Mouse (Mus musculus): ENCODE measurements around the gene Gm11563. TPM values are rescaled to one million over a fixed set of nuclear protein-coding genes. Genes with fewer than 3 reads are reported as not detected.
"Not testable (repeated sequence)": the region's sequence is repeated elsewhere in the genome, so short reads cannot be mapped to it uniquely, and the experiment has no call there.

Gene Gm11563
- not detected for total RNA-seq (2021)

DNA sequence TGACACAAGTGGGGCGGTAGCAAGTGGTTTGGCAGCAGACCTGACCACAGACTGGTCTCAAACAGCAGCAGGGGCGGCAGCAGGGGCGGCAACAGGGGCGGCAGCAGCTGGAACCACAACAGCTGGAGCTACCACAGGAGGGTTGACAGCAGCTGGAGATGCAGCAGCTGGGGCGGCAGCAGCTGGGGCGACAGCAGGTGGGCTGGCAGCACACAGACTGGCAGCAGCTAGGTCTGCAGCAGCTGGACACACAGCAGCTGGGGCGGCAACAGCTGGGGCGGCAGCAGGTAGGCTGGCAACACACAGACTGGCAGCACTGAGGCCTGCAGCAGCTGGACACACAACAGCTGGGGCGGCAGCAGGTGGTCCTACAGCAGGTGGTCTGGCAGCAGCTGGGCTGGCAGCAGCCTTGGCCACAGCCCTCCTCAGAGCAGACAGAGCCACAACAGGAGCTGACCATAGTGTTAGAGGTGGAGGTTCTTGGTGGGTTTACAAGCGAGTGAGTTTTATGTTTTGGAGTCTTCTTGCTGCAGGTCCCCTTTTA, at the start of gene Gm11563:
TSS of gene Gm11563 (minus strand) at position 494 of the 544 bp plus-strand sequence.
- DNase-seq (ENCODE audit: low spot score in 2 of 2); intact Hi-C loops (cut with DNase I): not testable (repeated sequence)

DNA sequence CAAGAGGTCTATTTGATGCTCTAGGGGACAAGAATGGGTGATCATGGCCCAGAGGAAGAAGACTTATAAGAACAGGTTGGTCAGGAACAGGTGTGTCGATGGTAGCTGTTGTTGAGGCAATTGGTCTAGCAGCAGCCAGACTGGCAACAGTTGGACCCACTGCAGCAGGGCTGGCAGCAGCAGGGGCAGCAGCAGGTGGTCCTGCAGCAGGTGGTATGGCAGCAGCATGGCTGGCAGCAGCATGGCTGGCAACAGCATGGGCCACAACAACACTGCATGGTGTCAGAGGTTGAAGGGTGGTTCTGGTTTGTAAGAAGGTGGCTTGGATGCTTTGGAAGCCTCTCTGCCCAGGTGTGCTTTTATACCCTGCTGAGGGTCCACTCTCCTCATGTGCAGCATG, 31.7 kb upstream of the Gm11563 start, which contains the start of gene Gm14190:
TSS of gene Gm14190 (minus strand) at position 278 of the 400 bp plus-strand sequence.
- intact Hi-C loops (cut with DNase I) = no loop called here
- DNase-seq (ENCODE audit: low spot score in 2 of 2) = peak in 1 of 2 experiments; percentile 4

DNA sequence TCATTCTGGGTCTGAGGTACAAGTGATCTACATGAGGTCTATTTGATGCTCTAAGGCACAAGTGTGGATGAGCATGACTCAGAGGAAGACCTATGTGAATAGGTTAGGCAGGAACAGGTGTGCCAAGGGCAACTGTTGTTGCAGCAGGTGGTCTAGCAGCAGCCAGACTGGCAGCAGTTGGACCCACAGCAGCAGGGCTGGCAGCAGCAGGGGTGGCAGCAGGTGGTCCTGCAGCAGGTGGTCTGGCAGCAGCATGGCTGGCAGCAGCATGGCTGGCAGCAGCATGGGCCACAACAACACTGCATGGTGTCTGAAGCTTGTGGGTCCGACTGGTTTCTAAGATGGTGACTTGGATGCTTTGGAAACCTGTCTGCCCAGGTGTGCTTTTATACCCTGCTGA, 26.5 kb upstream of the Gm11563 start:
- not testable (repeated sequence) for DNase-seq (ENCODE audit: low spot score in 2 of 2)
- intact Hi-C loops (cut with DNase I) = loop anchor here (1.0 kb wide), 1 partner anchor 39 kb away; no protein-coding TSS in a partner anchor

- DNase-seq (ENCODE audit: low spot score in 2 of 2) = no peak
- intact Hi-C loops (cut with DNase I) = no loop called here
These were observed 24.7 kb upstream of the Gm11563 start for GRCm38 (mm10) chr11:99683481-99683880.

- intact Hi-C loops (cut with DNase I) = no loop called here
- no peak for DNase-seq (ENCODE audit: low spot score in 2 of 2)
These were observed 7.1 kb upstream of the Gm11563 start, which contains the start of gene Krtap4-6 for GRCm38 (mm10) chr11:99665860-99666259. Krtap4-6 (minus strand) TSS chr11:99665960.

DNA sequence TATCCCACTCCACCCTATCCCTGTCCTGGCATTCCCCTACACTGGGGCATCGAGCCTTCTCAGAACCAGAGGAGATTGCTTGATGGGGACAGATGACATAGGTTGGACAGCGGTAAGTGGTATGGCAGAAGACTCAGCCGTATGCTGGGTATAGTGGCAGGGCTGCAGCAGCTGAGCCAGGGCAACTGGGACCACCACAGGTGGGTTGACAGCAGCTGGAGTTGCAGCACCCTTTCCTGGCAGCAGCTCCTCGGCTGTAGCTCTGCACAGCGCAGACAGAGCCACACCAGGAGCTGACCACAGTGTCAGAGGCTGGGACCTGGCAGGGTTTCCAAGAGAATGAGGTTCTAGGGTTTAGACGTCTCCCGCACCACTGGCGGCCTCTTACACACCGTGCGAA, 4.0 kb upstream of the Gm11563 start:
- intact Hi-C loops (cut with DNase I) = no loop called here
- DNase-seq (ENCODE audit: low spot score in 2 of 2) = no peak

- DNase-seq (ENCODE audit: low spot score in 2 of 2) = no peak
- intact Hi-C loops (cut with DNase I) = no loop called here
These were observed 496 bp upstream of the Gm11563 start for GRCm38 (mm10) chr11:99659256-99659655.

GRCm38 (mm10) chr11:99657051-99657450, 1.7 kb downstream of the Gm11563 start:
- DNase-seq (ENCODE audit: low spot score in 2 of 2) = no peak
- intact Hi-C loops (cut with DNase I) = no loop called here

DNA sequence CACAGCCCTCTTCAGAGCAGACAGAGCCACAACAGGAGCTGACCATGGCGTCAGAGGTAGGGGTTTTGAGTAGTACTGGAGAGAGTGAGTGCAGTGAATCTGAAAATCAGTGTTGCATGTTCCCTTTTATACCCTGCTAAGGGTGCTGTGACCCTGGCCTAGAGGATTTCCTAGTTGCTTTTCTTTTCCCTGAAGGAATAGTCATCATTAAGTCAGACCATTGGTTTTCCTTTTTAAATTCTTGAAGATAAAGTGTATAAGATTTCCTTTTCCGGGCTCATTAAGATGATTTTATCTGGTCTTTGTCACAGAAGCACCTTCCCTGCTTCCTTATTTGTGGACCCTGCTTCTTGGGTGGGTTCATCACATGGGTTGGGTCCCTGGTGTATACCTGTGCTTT, 8.6 kb downstream of the Gm11563 start, which contains the start of gene Gm11555:
TSS of gene Gm11555 (minus strand) at position 101 of the 400 bp plus-strand sequence.
- no peak for DNase-seq (ENCODE audit: low spot score in 2 of 2)
- intact Hi-C loops (cut with DNase I) = no loop called here

- intact Hi-C loops (cut with DNase I) = no loop called here
- DNase-seq (ENCODE audit: low spot score in 2 of 2) = peak; percentile 16 to 40
These were observed 12.3 kb downstream of the Gm11563 start for GRCm38 (mm10) chr11:99646444-99646843.

DNA sequence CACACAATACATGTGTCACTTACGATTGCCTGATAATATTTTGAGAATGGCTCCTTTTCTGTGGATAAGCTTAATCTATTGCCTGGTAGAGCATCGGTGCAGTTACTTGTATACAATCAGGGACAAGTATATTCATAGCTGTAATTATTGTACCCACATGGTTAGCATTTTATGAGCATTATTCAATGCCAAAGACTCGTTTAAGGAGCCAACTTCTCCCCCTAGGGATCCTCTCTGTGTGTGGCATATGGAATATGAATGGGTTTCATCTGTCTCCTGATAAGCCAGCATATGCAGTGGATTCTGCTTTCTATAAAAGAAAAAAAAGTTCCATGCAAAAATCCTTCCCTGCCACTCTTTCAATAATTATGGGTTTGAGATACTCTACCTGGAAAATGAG, 14.4 kb downstream of the Gm11563 start:
- intact Hi-C loops (cut with DNase I) = no loop called here
- DNase-seq (ENCODE audit: low spot score in 2 of 2) = no peak

GRCm38 (mm10) chr11:99643635-99644139, 15.1 kb downstream of the Gm11563 start, which contains the start of gene Krtap4-7:
Krtap4-7 (minus strand) TSS chr11:99644089.
- DNase-seq (ENCODE audit: low spot score in 2 of 2); intact Hi-C loops (cut with DNase I): not testable (repeated sequence)

DNA sequence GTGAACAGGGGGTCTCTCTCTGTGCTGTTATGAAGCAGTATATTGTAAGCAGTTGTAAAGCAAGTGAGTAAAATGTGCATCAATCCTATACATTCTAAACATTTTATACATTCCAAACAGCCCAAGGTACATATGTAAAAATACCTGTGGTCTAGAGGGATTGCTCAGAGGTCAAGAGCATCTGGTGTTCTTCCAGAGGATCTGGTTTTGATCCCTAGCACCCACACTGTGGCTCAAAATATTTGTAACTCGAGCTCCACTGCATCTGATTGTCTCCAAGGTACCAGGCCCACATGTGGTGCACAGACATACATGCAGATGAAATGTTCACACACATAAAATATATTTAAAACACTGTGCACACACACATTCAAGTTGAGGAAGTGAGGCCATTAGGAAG, 17.8 kb downstream of the Gm11563 start:
- intact Hi-C loops (cut with DNase I) = no loop called here
- no peak for DNase-seq (ENCODE audit: low spot score in 2 of 2)

- intact Hi-C loops (cut with DNase I) = no loop called here
These were observed 21.7 kb downstream of the Gm11563 start for GRCm38 (mm10) chr11:99637086-99637485.

DNA sequence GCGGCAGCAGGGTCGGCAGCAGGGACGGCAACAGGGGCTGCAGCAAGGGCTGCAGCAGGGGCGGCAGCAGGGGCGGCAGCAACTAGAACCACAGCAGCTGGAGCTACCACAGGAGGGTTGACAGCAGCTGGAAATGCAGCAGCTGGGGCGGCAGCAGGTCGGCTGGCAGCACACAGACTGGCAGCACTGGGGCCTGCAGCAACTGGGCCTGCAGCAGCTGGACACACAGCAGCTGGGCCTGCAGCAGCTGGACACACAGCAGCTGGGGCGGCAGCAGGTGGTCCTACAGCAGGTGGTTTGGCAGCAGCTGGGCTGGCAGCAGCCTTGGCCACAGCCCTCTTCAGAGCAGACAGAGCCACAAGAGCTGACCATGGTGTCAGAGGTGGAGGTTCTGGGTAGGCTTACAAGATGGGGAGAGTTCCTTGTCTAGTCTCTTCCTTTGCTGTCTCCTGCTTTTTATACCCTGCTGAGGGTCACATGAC, 24.1 kb downstream of the Gm11563 start, which contains the start of gene Krtap4-2:
TSS of gene Krtap4-2 (minus strand) at position 432 of the 482 bp plus-strand sequence.
- intact Hi-C loops (cut with DNase I) = loop anchor here (5.0 kb wide), 1 partner anchor 167 kb away; no protein-coding TSS in a partner anchor
- DNase-seq (ENCODE audit: low spot score in 2 of 2) = no peak

More at GRCm38 (mm10) chr11:99637086-99637485, 21.7 kb downstream of the Gm11563 start:
- DNase-seq (ENCODE audit: low spot score in 2 of 2) = no peak

DNA sequence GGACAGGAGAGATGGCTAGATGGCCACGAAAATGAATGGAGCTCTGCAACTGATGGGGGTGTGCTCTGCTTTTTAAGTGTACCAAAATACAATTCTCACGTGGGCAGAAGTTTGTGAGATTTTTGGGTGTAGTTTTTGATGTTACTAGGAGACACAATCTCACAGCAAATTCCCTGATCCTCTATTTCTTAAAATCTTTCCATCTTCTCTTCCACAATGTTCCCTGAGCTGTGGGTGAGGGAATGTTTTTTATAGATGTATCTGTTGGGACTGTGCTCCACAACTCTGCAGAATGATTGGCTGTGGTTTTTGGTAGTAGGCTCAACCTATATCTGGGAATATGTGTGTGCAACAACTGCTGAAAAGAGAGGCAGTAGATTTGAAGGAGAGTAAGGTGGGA, 25.5 kb downstream of the Gm11563 start:
- DNase-seq (ENCODE audit: low spot score in 2 of 2) = peak in 1 of 2 experiments; percentile 12
- intact Hi-C loops (cut with DNase I) = loop anchor here (5.0 kb wide), 1 partner anchor 166 kb away; no protein-coding TSS in a partner anchor

DNA sequence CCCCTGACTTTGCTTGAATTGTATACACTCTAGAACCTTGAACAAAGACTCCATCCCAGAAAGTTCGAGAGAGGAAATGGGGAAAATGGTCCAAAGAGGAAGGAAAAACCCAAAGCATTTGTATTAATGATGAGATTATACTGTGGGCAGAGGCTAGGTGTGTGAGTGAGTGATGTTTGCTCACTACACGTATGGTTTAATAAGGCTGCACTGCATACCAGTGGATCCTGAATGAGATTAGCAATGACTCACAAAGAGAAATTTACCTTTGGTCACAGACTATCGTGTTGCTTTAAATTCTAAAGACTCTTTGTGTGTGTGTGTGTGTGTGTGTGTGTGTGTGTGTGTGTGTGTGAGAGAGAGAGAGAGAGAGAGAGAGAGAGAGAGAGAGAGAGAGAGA, 27.9 kb downstream of the Gm11563 start:
- DNase-seq (ENCODE audit: low spot score in 2 of 2) = no peak
- intact Hi-C loops (cut with DNase I) = loop anchor here (5.0 kb wide), 1 partner anchor 164 kb away; no protein-coding TSS in a partner anchor

GRCm38 (mm10) chr11:99628138-99628537, 30.6 kb downstream of the Gm11563 start, which contains the start of gene Krtap4-1:
Krtap4-1 (minus strand) TSS chr11:99628238.
- DNase-seq (ENCODE audit: low spot score in 2 of 2) = no peak
- intact Hi-C loops (cut with DNase I) = no loop called here

DNA sequence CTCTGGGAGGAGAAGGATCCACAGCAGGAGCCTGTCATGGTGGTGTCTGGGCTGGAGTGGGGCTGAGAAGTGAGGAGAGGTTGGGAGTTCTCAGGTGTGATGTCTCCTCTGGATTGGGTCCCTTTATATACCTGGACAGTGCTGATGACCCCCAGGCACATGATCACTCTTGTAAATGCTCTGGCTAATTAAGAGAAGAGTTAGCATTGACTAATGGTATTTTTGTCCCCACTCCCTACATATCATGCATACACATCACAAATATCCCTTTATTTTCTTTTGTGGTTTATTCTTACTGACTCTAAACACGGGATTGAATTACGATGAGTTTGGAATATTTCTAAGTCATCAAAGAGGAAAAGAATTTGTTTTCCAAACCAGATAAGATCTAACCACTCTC, 38.4 kb downstream of the Gm11563 start, which contains the start of gene Gm11562:
TSS of gene Gm11562 (minus strand) at position 101 of the 400 bp plus-strand sequence.
- DNase-seq (ENCODE audit: low spot score in 2 of 2) = no peak
- intact Hi-C loops (cut with DNase I) = no loop called here

GRCm38 (mm10) chr11:99614796-99615363, 43.9 kb downstream of the Gm11563 start, which contains the start of gene Krtap2-4:
Krtap2-4 (minus strand) TSS chr11:99614846.
- no peak for DNase-seq (ENCODE audit: low spot score in 2 of 2)
- intact Hi-C loops (cut with DNase I) = no loop called here

All from left cerebral cortex, postnatal 36 days (tissue).